Comparison of ENCODE assay signal across 14 mouse cellular contexts in genomic region chr4:32479801-32480700, GRCm38 (mm10).
DNase-seq lines count a peak whose midpoint lies in the region; ATAC-seq lines count a peak whose summit lies in the region.
"Had no signal": no experiment of that assay in that cellular context is flagged by ENCODE, and none has a peak within 500 bp of the region (broad histone marks: within the 10 kb centered on the region; RNA-seq: fewer than 3 reads in every experiment).

No protein-coding gene starts in this region.

- intact Hi-C loops in heart, postnatal 36 days (cut with DNase I), result no loop called here

- H3K27me3 ChIP-seq in heart, embryonic 12.5 days (replicated peaks), result no peaks in the 10 kb centered on the region
- H3K27me3 ChIP-seq in forebrain, embryonic 10.5 days (ENCODE audit: poor library complexity, severe bottlenecking), result no peaks in the 10 kb centered on the region
- no peaks in the 10 kb centered on the region for H3K27me3 ChIP-seq in hindbrain, embryonic 15.5 days
- no peaks in the 10 kb centered on the region for H3K27me3 ChIP-seq in neural tube, embryonic 14.5 days (ENCODE audit: control insufficient read depth, insufficient read depth, low read length)

- H3K4me2 ChIP-seq in heart, embryonic 12.5 days, result no peak overlapping the region
- no peak overlapping the region for H3K4me2 ChIP-seq in hindbrain, embryonic 15.5 days
- no peak overlapping the region for H3K4me2 ChIP-seq in neural tube, embryonic 14.5 days (ENCODE audit: low read depth, low read length)

- H3K27ac ChIP-seq in heart, embryonic 12.5 days (ENCODE audit: poor library complexity, severe bottlenecking), result 0 out of 2 replicates have a peak overlapping the region, but pooled peaks have one; percentile 11
- H3K27ac ChIP-seq in forebrain, embryonic 10.5 days, result peak overlapping the region; percentile 86
- H3K27ac ChIP-seq in hindbrain, embryonic 15.5 days (replicated peaks), result peak overlapping the region; percentile 43
- H3K27ac ChIP-seq in neural tube, embryonic 14.5 days (ENCODE audit: low read depth, low read length), result peak overlapping the region; percentile 41; the same call in 1 of the 2 replicates
- H3K27ac ChIP-seq: kidney, postnatal 0 days; left cerebral cortex, adult 2 months; liver, embryonic 14.5 days; macrophage had no signal

- H3K36me3 ChIP-seq in heart, embryonic 12.5 days, result no peaks in the 10 kb centered on the region
- no peaks in the 10 kb centered on the region for H3K36me3 ChIP-seq in forebrain, embryonic 10.5 days (replicated peaks)
- no peaks in the 10 kb centered on the region for H3K36me3 ChIP-seq in hindbrain, embryonic 15.5 days
- H3K36me3 ChIP-seq in neural tube, embryonic 14.5 days (ENCODE audit: control insufficient read depth, insufficient read depth, low read length), result no peaks in the 10 kb centered on the region

- 78% methylated on average over 16 of the region's 16 CpGs for WGBS in heart, embryonic 12.5 days
- 84% methylated on average over 16 of the region's 16 CpGs for WGBS in forebrain, embryonic 10.5 days
- WGBS in hindbrain, embryonic 15.5 days, result 39% methylated on average over 16 of the region's 16 CpGs
- 43% methylated on average over 16 of the region's 16 CpGs for WGBS in neural tube, embryonic 14.5 days

- no peak for ATAC-seq in heart, embryonic 12.5 days (ENCODE audit: insufficient number of reproducible peaks, low FRiP score)
- ATAC-seq in hindbrain, embryonic 15.5 days (ENCODE audit: low FRiP score, low read depth), result peak; percentile 55
- ATAC-seq in neural tube, embryonic 14.5 days (ENCODE audit: low read depth), result 0 out of 2 replicates have a peak, but pooled peaks have one; percentile 18

- H3K4me1 ChIP-seq in heart, embryonic 12.5 days (replicated peaks), result peaks cover 30% of the 10 kb centered on the region
- peaks cover 71% of the 10 kb centered on the region for H3K4me1 ChIP-seq in forebrain, embryonic 10.5 days
- H3K4me1 ChIP-seq in hindbrain, embryonic 15.5 days (replicated peaks), result peaks cover 47% of the 10 kb centered on the region
- H3K4me1 ChIP-seq in neural tube, embryonic 14.5 days (ENCODE audit: control insufficient read depth, insufficient read depth, low read length), result peaks cover 42% of the 10 kb centered on the region

- DNase-seq in heart, postnatal 36 days, result no peak
- no peak for DNase-seq in forebrain, embryonic 10.5 days (ENCODE audit: extremely low spot score, low spot score)
- no peak for DNase-seq in right cerebral cortex, adult 18-20 months
- DNase-seq in MN1 (ENCODE audit: low spot score), result no peak
- DNase-seq in B cell, adult 2 months, result no peak
- DNase-seq: cerebellum, postnatal 36 days; heart, postnatal 4 days had no signal

- peaks cover under 1% of the 10 kb centered on the region; the same call in 1 of the 2 replicates for H3K9me3 ChIP-seq in heart, embryonic 12.5 days (replicated peaks)
- 0 out of 2 replicates have a peak, but pooled peaks cover under 1% of the 10 kb centered on the region for H3K9me3 ChIP-seq in forebrain, embryonic 10.5 days
- H3K9me3 ChIP-seq in hindbrain, embryonic 15.5 days, result no peaks in the 10 kb centered on the region
- H3K9me3 ChIP-seq in neural tube, embryonic 14.5 days (ENCODE audit: control insufficient read depth, low read length), result no peaks in the 10 kb centered on the region

- H3K9ac ChIP-seq in heart, embryonic 12.5 days, result no peak overlapping the region
- no peak overlapping the region for H3K9ac ChIP-seq in hindbrain, embryonic 15.5 days
- no peak overlapping the region for H3K9ac ChIP-seq in neural tube, embryonic 14.5 days (replicated peaks; ENCODE audit: low read depth, low read length)
- H3K9ac ChIP-seq: liver, embryonic 14.5 days had no signal

- H3K4me3 ChIP-seq in heart, embryonic 12.5 days, result no peak overlapping the region
- H3K4me3 ChIP-seq in forebrain, embryonic 10.5 days, result no peak overlapping the region
- H3K4me3 ChIP-seq in hindbrain, embryonic 15.5 days, result no peak overlapping the region
- H3K4me3 ChIP-seq in neural tube, embryonic 14.5 days (ENCODE audit: low read depth, low read length), result no peak overlapping the region
- H3K4me3 ChIP-seq: left cerebral cortex, adult 2 months had no signal

Comparison
In these comparisons a context has a peak if more than half of its experiments do, and no peak if none do; other contexts are left out.
1. H3K27ac ChIP-seq: peak in every context shown above with its lines; median percentile 86 in forebrain, embryonic 10.5 days; 43 in hindbrain, embryonic 15.5 days; 41 in neural tube, embryonic 14.5 days; 11 in heart, embryonic 12.5 days.